Mouse (Mus musculus): ENCODE data around the gene Esyt2.

DNA sequence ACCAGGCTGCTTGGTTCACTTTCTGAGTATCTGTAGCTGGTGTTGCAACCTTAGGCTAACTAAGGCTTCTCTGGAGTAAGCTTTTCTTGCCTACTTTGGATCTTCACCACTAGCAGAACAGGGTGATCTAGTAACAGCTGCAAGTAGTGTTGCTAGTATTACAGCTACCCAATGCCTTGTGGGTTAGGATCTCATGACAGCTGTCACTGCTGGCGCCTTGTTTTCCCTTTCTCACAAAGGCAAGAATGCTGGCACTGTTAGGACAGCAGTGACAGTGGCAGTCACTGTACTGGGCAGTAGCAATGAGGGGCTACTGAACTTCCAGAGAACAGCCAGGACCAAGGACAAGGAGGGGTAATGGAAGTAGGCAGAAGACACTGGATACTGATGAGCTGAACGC, 114.3 kb downstream of the Esyt2 start:
- no peak for TF ChIP-seq POLR2A (IDR thresholded peaks at IDR 0.05; ENCODE audit: borderline replicate concordance, low read depth, low read length)
- no peak for TF ChIP-seq CTCF (IDR thresholded peaks at IDR 0.05; ENCODE audit: low read depth, low read length)

All from bone marrow macrophage, adult 2 months (primary cell).